Mouse (Mus musculus): ENCODE measurements around the gene Il34. TPM values are rescaled to one million over a fixed set of nuclear protein-coding genes. Genes with fewer than 3 reads are reported as not detected.

Il34 gene
- polyA plus RNA-seq, 1 experiment from 2014 or later = 5.4 TPM

GRCm38 (mm10) chr8:110694226-110694625 is 111.5 kb downstream of the Il34 start:
- WGBS = 77% methylated on average over 5 of the region's 5 CpGs
- Histone ChIP-seq H3K4me3 (replicated peaks; ENCODE audit: low read length) (no peak overlapping the region), H3K36me3 (replicated peaks; ENCODE audit: control insufficient read depth, insufficient read depth) (peaks cover 11% of the 10 kb centered on the region; the same call in 1 of the 2 replicates), H3K27ac (no peak overlapping the region), H3K9me3 (ENCODE audit: control insufficient read depth, low read length) (no peaks in the 10 kb centered on the region), H3K27me3 (ENCODE audit: control insufficient read depth, insufficient read depth, low read length) (no peaks in the 10 kb centered on the region), H3K9ac (no peak overlapping the region), H3K4me2 (replicated peaks) (no peak overlapping the region), H3K4me1 (replicated peaks; ENCODE audit: control insufficient read depth, insufficient read depth, low read length) (peaks cover 7% of the 10 kb centered on the region; the same call in 1 of the 2 replicates)
- no peak for DNase-seq (ENCODE audit: low spot score)
- no peak for ATAC-seq (ENCODE audit: low FRiP score)

Other genes starting within 250 kb of the Il34 start
- 32.8 and 34.8 TPM in 2 replicates for gene Vac14, start 187.3 kb downstream of the Il34 start, polyA plus RNA-seq (2014; fragmentation: Nextera tagmentation; extraction: Ambion mirVana)
- gene Mtss1l, start 84.4 kb downstream of the Il34 start, polyA plus RNA-seq (2014; fragmentation: Nextera tagmentation; extraction: Ambion mirVana) = 32.9 and 36.3 TPM in 2 replicates
- gene Cog4, start 40.7 kb upstream of the Il34 start, polyA plus RNA-seq (2014; fragmentation: Nextera tagmentation; extraction: Ambion mirVana) = 66.7 and 73.0 TPM in 2 replicates
- gene Sf3b3, start 40.9 kb upstream of the Il34 start, polyA plus RNA-seq (2014; fragmentation: Nextera tagmentation; extraction: Ambion mirVana) = 92.2 and 102 TPM in 2 replicates
- 5.0 and 5.8 TPM in 2 replicates for gene Fuk, start 96.6 kb upstream of the Il34 start, polyA plus RNA-seq (2014; fragmentation: Nextera tagmentation; extraction: Ambion mirVana)
- gene St3gal2, start 114.0 kb upstream of the Il34 start, polyA plus RNA-seq (2014; fragmentation: Nextera tagmentation; extraction: Ambion mirVana) = 17.6 and 18.3 TPM in 2 replicates
- gene Ddx19a, start 191.9 kb upstream of the Il34 start, polyA plus RNA-seq (2014; fragmentation: Nextera tagmentation; extraction: Ambion mirVana) = 13.0 and 13.3 TPM in 2 replicates
- 8.1 and 9.1 TPM in 2 replicates for gene Ddx19b, start 225.8 kb upstream of the Il34 start, polyA plus RNA-seq (2014; fragmentation: Nextera tagmentation; extraction: Ambion mirVana)
- 79.2 and 91.1 TPM in 2 replicates for gene Aars, start 227.2 kb upstream of the Il34 start, polyA plus RNA-seq (2014; fragmentation: Nextera tagmentation; extraction: Ambion mirVana)